Mouse (Mus musculus) lung, postnatal 0 days (tissue): ENCODE data around the gene Washc1.
"Not testable (repeated sequence)": the region's sequence is repeated elsewhere in the genome, so short reads cannot be mapped to it uniquely, and the experiment has no call there.

Experiments
- CTCF ChIP-seq: IDR thresholded peaks from 2 replicates; pipeline ENCODE4 v1.5.1; 2016; ENCODE audit warnings: antibody characterized with exemption, mild to moderate bottlenecking
- EP300 ChIP-seq: IDR thresholded peaks from 2 replicates; pipeline ENCODE4 v1.6.1; 2016; ENCODE audit warnings: antibody characterized with exemption, mild to moderate bottlenecking, control low read depth

- not testable (repeated sequence) for TF ChIP-seq CTCF, EP300
These were observed 55.8 kb downstream of the Washc1 start for GRCm38 (mm10) chr17:66167141-66167540.
